Mouse (Mus musculus): ENCODE data around the gene Tia1.
A peak's percentile ranks its signal among the peaks of the same experiment; 100 is the strongest.

DNA sequence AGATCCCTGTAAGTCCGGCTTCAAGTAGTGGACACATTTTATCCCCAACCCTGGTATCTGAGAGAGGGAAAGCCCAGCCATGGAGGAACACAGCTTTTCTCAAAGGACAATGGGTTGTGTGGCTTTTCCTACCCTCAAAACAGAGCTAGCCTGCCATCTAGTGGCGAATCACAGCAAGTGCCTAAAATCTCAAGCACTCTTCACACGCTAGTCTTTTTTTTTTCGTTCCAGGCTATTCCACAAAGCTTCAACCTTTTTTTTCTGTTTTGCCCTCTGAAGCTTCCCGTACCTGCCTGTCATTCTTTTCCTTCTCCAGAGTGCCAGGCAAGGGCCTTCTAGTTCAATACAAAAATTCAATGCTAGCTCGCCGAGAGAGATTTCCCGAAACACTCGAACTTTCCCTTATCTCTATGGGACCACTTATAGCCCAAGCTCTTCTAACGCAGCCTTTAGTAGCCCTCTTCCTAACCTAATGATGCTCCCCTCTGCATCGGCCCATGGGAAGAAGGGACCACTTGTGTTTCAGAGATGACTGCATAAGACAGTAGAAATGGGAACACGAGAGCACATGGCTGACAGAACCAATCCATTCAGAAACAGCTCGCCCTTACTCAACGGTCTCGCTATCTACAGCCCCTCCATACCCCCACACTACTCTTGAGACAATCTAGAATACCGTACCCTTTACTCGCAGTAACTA, 39.4 kb upstream of the Tia1 start:
- TF ChIP-seq MYOG (IDR thresholded peaks at IDR 0.05; ENCODE audit: control insufficient read depth, extremely low read depth, insufficient read length) (no peak), CTCF (IDR thresholded peaks at IDR 0.05; ENCODE audit: control insufficient read depth, insufficient read depth, insufficient read length) (peak; percentile 52), MAX (IDR thresholded peaks at IDR 0.05) (no peak), CEBPB (IDR thresholded peaks at IDR 0.05; ENCODE audit: low read depth) (no peak)

All from C2C12 (cell line).